Mouse (Mus musculus) G1E-ER4 (cell line): ENCODE data around the gene Cep152. TPM values are rescaled to one million over a fixed set of nuclear protein-coding genes. Genes with fewer than 3 reads are reported as not detected.

ENCODE experiments used
- GATA1 ChIP-seq: IDR thresholded peaks from one replicate; pipeline ENCODE4 v1.8.0; 2012; ENCODE audit warnings: low read length, inconsistent platforms
- polyA plus RNA-seq: library from polyadenylated mRNA; stranded (reverse); fragments of >175 nt; gene quantifications from 2 replicates; pipeline ENCODE4 v1.2.3, GENCODE M21; 2012

Gene Cep152
- polyA plus RNA-seq, 1 experiment: 2.3 TPM

- TF ChIP-seq GATA1: no peak
Measured at GRCm38 (mm10) chr2:125650742-125651352, 25.9 kb upstream of the Cep152 start.

DNA sequence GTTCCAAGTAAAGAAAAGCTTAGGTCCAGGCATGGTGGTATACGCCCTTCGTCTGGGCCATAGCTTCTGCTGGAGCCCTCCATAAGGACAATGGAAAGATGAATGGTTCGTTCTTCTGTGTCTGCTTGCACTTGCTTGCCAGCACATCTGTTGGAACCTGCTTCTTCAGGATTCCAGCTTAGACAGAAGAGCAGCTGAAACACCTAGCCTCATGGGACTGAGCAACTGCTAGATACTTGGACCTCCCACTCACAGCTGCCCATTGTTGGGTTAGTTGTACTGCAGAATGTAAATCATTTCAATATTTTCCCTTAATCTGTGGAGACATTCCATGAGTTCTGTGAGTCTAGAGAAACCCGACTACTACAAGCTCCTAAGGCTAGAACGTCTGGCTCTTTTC lies 25.1 kb upstream of the Cep152 start:
- TF ChIP-seq GATA1: no peak

DNA sequence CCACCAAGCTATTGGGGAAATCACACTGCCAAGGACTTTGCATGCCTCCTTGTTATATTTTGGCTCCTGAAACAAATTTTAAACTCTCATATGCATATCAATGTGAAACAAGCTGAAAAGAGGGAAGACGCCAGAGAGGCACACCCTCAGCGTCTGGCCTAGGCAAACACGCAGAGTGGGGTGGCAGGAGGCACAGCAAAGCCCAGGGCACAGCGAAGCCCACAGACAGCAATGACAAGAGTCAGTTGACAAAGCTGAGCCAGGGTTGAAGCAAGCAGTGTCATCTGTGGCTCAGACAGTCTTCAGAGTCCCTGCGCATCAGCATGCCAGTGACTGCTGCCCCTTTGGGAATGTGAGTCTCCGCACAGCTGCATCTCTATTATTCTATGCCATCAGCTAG lies 20.0 kb upstream of the Cep152 start:
- no peak for TF ChIP-seq GATA1

- no peak for TF ChIP-seq GATA1
Measured at GRCm38 (mm10) chr2:125637331-125637730, 12.4 kb upstream of the Cep152 start.

DNA sequence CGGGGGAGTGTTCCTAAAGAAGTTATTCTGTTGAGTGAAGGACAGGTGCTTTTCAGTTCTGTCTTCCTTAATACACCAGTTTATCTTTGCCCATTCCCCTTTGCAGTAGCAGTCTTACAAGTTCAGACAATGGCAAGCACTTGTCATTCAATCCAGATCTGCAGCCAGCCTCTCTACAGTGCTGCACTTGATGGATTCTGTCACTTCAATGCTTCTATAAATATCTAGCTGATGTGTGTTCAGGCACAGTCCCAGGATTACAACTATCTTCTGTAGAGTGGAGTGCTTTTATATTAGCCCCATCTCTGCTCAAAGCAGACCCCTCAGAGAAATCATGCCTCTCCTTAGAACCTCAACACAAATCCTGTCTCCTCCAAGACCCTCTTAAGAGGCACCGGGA lies 5.1 kb upstream of the Cep152 start:
- no peak for TF ChIP-seq GATA1

DNA sequence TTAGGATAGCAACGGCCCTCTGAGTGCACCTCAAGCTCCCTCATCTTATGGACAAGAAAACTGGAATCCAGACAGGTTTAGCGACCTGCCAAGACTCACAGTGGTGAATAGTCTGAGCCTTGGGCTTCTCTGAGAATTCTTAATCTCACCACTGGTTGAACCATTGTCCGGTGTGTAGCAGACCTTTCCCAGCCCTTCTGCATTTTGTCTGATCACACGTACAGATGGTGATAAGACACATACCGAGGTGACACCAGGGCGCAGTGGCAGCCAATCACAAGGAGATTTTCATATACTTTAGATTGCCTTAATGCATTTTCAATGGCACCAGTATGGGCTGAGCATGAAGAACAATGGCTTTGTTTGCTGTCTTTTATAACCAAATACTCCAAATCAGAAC lies 3.6 kb upstream of the Cep152 start:
- no peak for TF ChIP-seq GATA1

GRCm38 (mm10) chr2:125626536-125626935 lies 1.6 kb upstream of the Cep152 start:
- no peak for TF ChIP-seq GATA1

DNA sequence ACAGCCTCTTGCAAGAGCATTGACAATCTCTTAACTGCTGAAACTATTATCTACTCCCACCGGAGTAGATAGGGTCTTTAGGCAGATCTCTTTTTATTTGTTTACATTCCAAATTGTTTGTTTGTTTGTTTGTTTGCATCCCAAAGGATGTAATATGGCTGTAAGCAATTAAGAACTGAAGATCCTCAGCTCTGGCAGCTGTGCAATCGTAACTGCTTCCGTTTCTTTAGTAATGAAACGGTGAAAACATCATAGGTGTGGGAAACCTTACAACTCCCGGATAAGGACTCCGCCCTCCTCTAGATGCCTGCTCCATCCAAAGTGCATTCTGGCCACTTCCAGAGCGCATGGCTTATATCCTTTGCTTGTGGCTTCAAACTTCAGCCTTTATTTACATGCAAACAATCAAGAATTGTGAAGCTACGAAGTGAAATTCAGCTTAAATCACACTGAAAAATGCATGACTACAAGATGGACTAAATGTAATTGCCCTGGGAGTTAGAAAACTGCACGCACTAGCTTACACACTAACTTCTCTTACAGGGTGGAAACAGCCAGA lies 707 bp downstream of the Cep152 start:
- no peak for TF ChIP-seq GATA1

- no peak for TF ChIP-seq GATA1
Measured at GRCm38 (mm10) chr2:125623211-125623610, 1.7 kb downstream of the Cep152 start.

DNA sequence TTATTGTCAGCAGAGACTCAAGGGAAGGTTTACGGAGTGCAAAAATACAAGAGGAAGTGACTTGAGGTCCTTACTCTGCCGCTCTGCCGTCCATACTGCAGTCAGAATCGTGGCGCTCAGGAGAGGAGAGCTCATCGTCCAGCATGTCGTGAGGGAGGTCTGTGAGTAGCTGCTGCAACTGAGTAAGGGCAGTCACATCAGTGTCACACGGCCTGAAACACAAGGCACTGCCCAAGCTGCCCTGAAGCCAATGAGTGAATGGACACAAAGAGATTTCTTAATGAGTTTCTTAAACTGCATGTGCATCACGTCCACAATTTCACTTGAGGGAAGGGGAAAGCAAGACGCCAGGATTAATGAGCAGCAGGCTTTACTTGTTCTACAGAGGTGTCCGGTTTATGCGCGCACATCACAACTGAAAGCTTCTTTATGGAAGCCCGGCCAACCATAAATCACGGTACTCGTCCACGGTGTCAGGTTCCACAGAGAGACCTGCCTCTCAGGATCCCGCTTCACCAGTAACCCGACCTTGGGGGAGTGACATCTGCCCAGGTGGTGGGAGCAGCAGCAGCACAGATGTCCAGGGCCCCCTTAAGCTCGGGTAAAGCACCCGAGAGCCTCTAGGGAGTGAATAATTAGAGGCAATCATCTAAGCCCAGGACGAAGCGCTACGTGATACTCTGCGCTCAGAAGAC lies 4.6 kb downstream of the Cep152 start:
- TF ChIP-seq GATA1: no peak

- TF ChIP-seq GATA1: no peak
Measured at GRCm38 (mm10) chr2:125615858-125616424, 9.0 kb downstream of the Cep152 start.

- TF ChIP-seq GATA1: no peak
Measured at GRCm38 (mm10) chr2:125615440-125615839, 9.5 kb downstream of the Cep152 start.

- no peak for TF ChIP-seq GATA1
Measured at GRCm38 (mm10) chr2:125606220-125606845, 18.6 kb downstream of the Cep152 start.

GRCm38 (mm10) chr2:125604646-125605045 lies 20.3 kb downstream of the Cep152 start:
- no peak for TF ChIP-seq GATA1

- no peak for TF ChIP-seq GATA1
Measured at GRCm38 (mm10) chr2:125602970-125603369, 21.9 kb downstream of the Cep152 start.

DNA sequence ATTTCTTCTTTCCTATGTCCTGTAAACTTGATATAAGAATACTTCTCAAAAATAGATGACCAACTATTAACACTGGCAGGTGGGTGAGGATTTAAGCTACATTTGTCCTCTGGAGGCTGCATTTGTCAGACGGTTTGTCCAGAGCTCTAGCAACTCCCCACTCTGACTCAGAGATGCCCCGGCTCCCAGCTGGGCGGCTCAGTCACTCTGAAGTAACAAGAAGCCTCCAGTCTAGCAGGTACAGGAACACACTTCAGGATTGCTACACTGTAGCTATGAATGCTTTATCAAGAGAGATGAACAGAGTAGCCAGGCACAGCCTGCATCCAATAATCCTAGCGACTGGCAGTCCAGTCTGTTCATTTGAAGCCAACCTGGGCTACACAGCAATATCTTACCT lies 26.0 kb downstream of the Cep152 start:
- TF ChIP-seq GATA1: no peak
